Mouse (Mus musculus) cerebellum, adult (tissue): Measurements from ENCODE around the gene N4bp2.

ENCODE experiments used
- ATAC-seq: cut with Nextera tagmentation; 2 replicates; pipeline ENCODE4 v1.9.2; 2017; ENCODE audit warnings: mild to moderate bottlenecking, moderate library complexity, mixed read lengths; ENCODE audit not compliant: insufficient number of reproducible peaks, low FRiP score, low TSS enrichment

N4bp2 gene

DNA sequence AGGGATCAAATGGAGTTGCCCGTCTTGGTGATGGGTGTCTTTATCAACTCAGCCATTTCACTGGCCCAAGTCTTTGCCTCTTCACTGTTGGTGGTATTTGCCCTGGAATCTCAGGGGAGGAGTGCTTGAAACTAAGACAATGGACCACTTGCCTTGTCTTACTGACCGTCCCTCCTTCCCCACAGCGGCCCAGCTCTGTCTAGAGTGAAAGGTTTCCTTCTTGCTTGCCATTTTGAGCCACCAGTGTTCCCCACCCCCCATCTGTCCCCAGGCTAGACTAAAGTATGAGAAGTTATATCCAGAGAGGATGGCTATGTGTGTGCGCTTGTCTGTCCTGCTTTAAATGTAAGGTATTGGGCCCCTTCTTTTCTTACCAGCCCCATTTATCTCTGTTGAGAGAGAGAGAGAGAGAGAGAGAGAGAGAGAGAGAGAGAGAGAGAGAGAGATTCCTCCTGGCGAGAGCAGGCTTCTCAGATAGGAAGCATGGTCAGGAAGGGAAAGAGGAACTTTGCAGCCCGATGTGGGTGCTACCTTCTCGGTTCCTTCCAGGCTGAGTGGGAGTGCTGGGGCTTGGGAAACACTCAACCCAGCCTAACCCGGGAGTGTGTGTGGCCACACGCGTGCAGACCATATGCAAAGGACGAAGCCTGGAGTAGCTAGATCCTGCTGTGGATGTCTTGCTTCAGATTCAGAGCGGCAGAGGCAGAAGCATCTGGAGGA is 97.1 kb downstream of the N4bp2 start:
- no peak for ATAC-seq

GRCm38 (mm10) chr5:65861154-65861944 is 98.0 kb downstream of the N4bp2 start, which contains the start of gene Rhoh:
TSS of gene Rhoh (plus strand) at chr5:65861213.
- ATAC-seq, result no peak

DNA sequence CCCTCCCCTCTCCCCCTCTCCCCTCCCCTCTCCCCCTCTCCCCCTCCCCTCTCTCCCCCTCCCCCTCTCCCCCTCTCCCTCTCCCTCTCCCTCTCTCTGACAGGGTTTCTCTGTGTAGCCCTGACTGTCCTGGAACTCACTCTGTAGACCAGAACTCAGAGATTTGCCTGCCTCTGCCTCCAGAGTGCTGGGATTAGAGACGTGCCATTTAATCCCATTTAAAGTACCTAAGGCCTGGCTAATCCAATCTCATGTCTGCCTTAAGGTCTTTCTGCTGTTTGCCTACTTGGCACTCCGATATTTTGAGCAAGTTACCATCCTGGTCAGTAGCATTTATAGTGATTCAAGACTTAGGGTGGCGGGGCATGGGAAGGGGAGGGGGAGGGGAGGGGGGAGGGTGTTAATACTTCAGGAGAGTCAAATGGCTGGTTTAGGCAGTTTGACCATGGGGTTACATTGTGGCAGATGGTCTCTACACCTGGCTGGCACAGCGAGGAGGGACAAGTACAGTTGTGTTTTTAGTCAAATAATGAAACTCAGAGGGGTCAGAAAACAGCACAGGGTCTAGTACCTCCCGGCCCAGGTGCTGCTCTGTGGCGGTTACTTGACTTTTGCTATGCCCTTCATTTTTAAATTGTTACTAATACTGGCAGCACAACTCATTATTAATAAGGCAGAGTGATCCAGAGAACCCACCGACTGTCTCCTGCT is 99.1 kb downstream of the N4bp2 start:
- no peak for ATAC-seq

DNA sequence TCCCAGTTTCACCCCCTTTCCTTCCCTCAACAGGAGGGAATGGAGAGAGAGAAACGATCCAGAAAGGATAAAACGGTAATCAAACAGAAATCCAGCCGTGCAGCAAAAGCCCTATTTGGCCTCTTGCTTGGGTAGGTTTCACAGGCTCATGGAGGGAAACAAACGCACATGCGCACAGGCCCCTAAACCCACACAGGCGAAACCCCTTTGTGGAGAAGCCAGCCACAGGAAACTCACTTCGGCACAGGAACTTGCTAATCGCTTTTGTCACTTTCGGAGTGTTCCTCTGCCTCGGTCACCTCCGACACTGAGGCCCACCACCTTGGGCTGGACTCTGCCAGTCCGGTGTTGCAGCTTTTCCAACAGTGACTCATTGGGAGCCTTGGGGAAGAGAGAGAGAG is 100.0 kb downstream of the N4bp2 start:
- ATAC-seq, result no peak

- ATAC-seq, result no peak
These were observed 101.2 kb downstream of the N4bp2 start for GRCm38 (mm10) chr5:65864486-65864885.

- no peak for ATAC-seq
These were observed 101.6 kb downstream of the N4bp2 start for GRCm38 (mm10) chr5:65864946-65865345.

DNA sequence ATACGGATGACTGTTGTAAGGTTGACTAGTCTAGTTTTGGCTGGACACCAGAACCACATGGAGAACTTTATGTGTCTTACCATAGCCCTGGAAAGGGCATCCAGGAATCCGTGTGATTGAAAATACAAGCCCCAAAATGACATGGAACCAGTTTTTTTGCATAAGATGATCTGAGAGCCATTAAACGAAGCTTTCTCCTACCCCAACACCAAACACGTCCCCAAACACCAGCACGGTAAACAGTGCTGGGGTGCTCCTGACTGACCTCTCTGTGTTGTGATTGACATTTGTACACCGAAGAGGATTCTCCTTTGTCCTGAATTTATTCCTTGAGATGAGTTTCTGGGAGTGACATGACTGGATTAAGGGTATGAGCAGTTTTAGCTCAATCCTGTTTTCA is 103.3 kb downstream of the N4bp2 start:
- ATAC-seq, result no peak

GRCm38 (mm10) chr5:65867380-65868116 is 104.2 kb downstream of the N4bp2 start:
- no peak for ATAC-seq

GRCm38 (mm10) chr5:65868419-65868818 is 105.1 kb downstream of the N4bp2 start:
- ATAC-seq, result no peak

DNA sequence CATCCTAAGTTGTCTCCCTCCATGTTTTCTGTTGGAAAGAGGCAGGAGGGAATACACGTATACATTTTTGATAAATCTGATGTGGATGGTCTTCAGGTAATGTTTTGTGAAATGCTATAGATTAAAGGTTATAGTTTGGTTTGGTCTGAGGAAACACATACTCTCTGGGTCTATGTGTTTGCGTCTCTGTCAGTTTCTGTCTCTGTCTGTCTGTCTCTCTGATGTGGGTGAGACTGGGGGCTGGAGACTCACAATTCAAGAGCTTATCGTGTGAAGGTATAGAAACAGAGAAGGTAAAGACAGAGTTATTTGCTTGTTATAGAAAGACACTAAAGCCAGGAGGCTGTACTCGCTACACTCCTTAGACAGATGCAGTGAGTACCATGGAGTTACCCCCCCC is 106.3 kb downstream of the N4bp2 start:
- no peak for ATAC-seq

DNA sequence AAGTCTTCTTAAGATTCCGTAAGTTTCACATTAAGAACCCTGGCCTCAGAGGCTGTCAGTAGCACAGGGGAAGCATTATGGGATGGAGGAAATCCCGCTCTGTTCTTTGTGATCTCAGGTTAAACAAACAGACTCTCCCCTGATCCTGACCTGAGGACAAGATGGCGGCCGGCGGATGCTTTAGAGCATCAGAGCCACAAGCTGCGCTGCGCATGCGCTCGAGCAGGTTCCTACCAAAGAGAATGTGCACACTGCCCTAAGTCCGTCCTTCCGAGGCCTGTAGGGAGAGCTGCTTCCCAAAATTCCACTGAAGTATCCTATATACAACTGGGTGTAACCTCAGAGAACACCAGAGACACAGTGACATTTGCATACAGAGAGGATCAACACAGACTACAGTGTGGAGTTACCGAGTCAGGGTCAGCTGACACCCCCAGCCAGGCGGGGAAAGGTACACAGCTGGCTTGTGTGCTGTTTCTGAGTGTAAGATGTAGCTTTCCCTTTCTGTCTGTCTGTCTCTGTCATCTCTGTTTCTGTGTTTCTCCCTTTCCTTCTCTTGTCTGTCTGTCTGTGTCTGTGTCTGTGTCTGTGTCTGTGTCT is 108.1 kb downstream of the N4bp2 start:
- no peak for ATAC-seq

- no peak for ATAC-seq
These were observed 109.9 kb downstream of the N4bp2 start for GRCm38 (mm10) chr5:65873212-65873611.

- ATAC-seq, result no peak
These were observed 111.9 kb downstream of the N4bp2 start for GRCm38 (mm10) chr5:65875269-65875668.

GRCm38 (mm10) chr5:65878367-65878766 is 115.0 kb downstream of the N4bp2 start:
- ATAC-seq, result no peak
